Comparison of ENCODE assay signal across 19 mouse cellular contexts in the genomic region with DNA sequence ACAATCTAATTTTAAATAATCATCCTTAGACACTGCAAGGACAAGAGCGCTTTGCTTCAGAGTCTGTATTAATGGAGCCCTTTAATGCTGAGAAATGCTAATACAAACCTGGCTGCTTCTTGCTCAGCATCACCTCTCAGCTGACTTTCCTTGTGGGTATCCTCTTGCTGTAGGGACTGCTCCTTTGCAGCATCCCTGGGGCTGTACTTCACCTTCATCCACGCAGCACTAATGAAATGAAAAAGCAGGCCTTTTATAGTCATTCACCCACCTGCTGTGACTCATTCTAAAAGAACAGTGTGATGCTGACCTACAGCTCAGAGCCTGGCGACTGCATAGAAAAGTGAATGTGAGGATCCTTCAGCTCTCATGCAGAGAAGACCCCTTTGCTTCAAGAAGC. TPM values are rescaled to one million over a fixed set of nuclear protein-coding genes. Genes with fewer than 3 reads are reported as not detected.
DNase-seq lines count a peak whose midpoint lies in the region; ATAC-seq and TF ChIP-seq lines count a peak whose summit lies in the region.
"Had no signal": no experiment of that assay in that cellular context is flagged by ENCODE, and none has a peak within 500 bp of the region (broad histone marks: within the 10 kb centered on the region; RNA-seq: fewer than 3 reads in every experiment).

No protein-coding gene starts in this region.

- no peaks in the 10 kb centered on the region for H3K9me3 ChIP-seq in neural tube, embryonic 11.5 days (ENCODE audit: control insufficient read depth, low read length)
- no peaks in the 10 kb centered on the region for H3K9me3 ChIP-seq in forebrain, embryonic 14.5 days (replicated peaks; ENCODE audit: control insufficient read depth, low read length)
- H3K9me3 ChIP-seq in liver, embryonic 11.5 days (ENCODE audit: control insufficient read depth, low read length), result no peaks in the 10 kb centered on the region
- H3K9me3 ChIP-seq in stomach, postnatal 0 days (ENCODE audit: control insufficient read depth, low read length), result no peaks in the 10 kb centered on the region
- H3K9me3 ChIP-seq: embryonic facial prominence, embryonic 12.5 days; G1E had no signal

- peak; percentile 27; the same call in 1 of the 2 replicates for ATAC-seq in frontal cortex, adult (ENCODE audit: low TSS enrichment)
- no peak for ATAC-seq in neural tube, embryonic 11.5 days (ENCODE audit: insufficient read depth, low FRiP score, low TSS enrichment)
- ATAC-seq in forebrain, embryonic 14.5 days, result 0 out of 2 replicates have a peak, but pooled peaks have one; percentile 18
- no peak for ATAC-seq in liver, embryonic 11.5 days (replicated peaks; ENCODE audit: low FRiP score)
- no peak for ATAC-seq in stomach, postnatal 0 days (ENCODE audit: low FRiP score, low TSS enrichment)
- ATAC-seq: intestine, postnatal 0 days had no signal

- no peaks in the 10 kb centered on the region for H3K4me1 ChIP-seq in neural tube, embryonic 11.5 days (ENCODE audit: control insufficient read depth, insufficient read depth, low read length)
- H3K4me1 ChIP-seq in forebrain, embryonic 14.5 days (ENCODE audit: control insufficient read depth, insufficient read depth, low read length), result no peaks in the 10 kb centered on the region
- no peaks in the 10 kb centered on the region for H3K4me1 ChIP-seq in liver, embryonic 11.5 days (replicated peaks; ENCODE audit: control insufficient read depth, insufficient read depth, low read length)
- H3K4me1 ChIP-seq in stomach, postnatal 0 days (replicated peaks; ENCODE audit: control insufficient read depth, insufficient read depth), result no peaks in the 10 kb centered on the region
- H3K4me1 ChIP-seq: embryonic facial prominence, embryonic 12.5 days had no signal

- peaks cover 7% of the 10 kb centered on the region for H3K36me3 ChIP-seq in neural tube, embryonic 11.5 days (ENCODE audit: control insufficient read depth, insufficient read depth, low read length)
- peaks cover 68% of the 10 kb centered on the region for H3K36me3 ChIP-seq in forebrain, embryonic 14.5 days (ENCODE audit: control insufficient read depth, insufficient read depth, low read length)
- peaks cover 18% of the 10 kb centered on the region for H3K36me3 ChIP-seq in liver, embryonic 11.5 days (ENCODE audit: control insufficient read depth, insufficient read depth, low read length)
- peaks cover 17% of the 10 kb centered on the region for H3K36me3 ChIP-seq in stomach, postnatal 0 days (ENCODE audit: control insufficient read depth, insufficient read depth, low read length)

- DNase-seq in frontal cortex, postnatal 14 days (ENCODE audit: low spot score in 2 of 2), result no peak
- peak; percentile 32 for DNase-seq in neural tube, embryonic 11.5 days (ENCODE audit: low spot score)
- DNase-seq in neural tube, embryonic 10.5 days (ENCODE audit: extremely low spot score, low spot score), result no peak
- peak; percentile 61 for DNase-seq in forebrain, embryonic 14.5 days (ENCODE audit: low spot score)
- no peak for DNase-seq in liver, embryonic 11.5 days (ENCODE audit: low spot score)
- DNase-seq in left cerebral cortex, postnatal 4 days, result no peak
- DNase-seq in stomach, postnatal 0 days (ENCODE audit: low spot score), result no peak
- DNase-seq: adrenal gland, postnatal 25 days; cerebellum, postnatal 14 days; gastrocnemius, postnatal 10 days; kidney, postnatal 14 days; lung, embryonic 14.5 days; thymus, postnatal 4 days had no signal

- no peak overlapping the region for H3K4me3 ChIP-seq in neural tube, embryonic 11.5 days (ENCODE audit: low read depth, low read length)
- H3K4me3 ChIP-seq in forebrain, embryonic 14.5 days (ENCODE audit: low read depth, low read length), result no peak overlapping the region
- H3K4me3 ChIP-seq in liver, embryonic 11.5 days (ENCODE audit: low read depth, low read length), result no peak overlapping the region
- no peak overlapping the region for H3K4me3 ChIP-seq in stomach, postnatal 0 days (ENCODE audit: low read depth, low read length)
- H3K4me3 ChIP-seq: embryonic facial prominence, embryonic 12.5 days had no signal

- intact Hi-C loops in left cerebral cortex, postnatal 4 days (cut with DNase I), result no loop called here

- H3K27me3 ChIP-seq in neural tube, embryonic 11.5 days (ENCODE audit: control insufficient read depth, insufficient read depth, low read length), result no peaks in the 10 kb centered on the region
- H3K27me3 ChIP-seq in forebrain, embryonic 14.5 days (replicated peaks; ENCODE audit: control insufficient read depth, insufficient read depth, low read length), result no peaks in the 10 kb centered on the region
- H3K27me3 ChIP-seq in liver, embryonic 11.5 days (replicated peaks; ENCODE audit: control insufficient read depth, insufficient read depth, low read length), result no peaks in the 10 kb centered on the region
- H3K27me3 ChIP-seq in stomach, postnatal 0 days (ENCODE audit: control insufficient read depth, insufficient read depth, low read length), result no peaks in the 10 kb centered on the region
- H3K27me3 ChIP-seq: embryonic facial prominence, embryonic 12.5 days had no signal

- TF ChIP-seq CTCF in stomach, postnatal 0 days (IDR thresholded peaks at IDR 0.05; ENCODE audit: low read depth), result no peak

- no peak overlapping the region for H3K27ac ChIP-seq in neural tube, embryonic 11.5 days (ENCODE audit: low read depth, low read length)
- H3K27ac ChIP-seq in forebrain, embryonic 14.5 days (ENCODE audit: low read depth, low read length), result no peak overlapping the region
- H3K27ac ChIP-seq in liver, embryonic 11.5 days (ENCODE audit: low read depth, low read length), result no peak overlapping the region
- H3K27ac ChIP-seq in stomach, postnatal 0 days (replicated peaks), result no peak overlapping the region
- H3K27ac ChIP-seq: embryonic facial prominence, embryonic 12.5 days; macrophage had no signal

- 32% methylated on average over 3 of the region's 3 CpGs for WGBS in neural tube, embryonic 11.5 days
- whole genome bisulfite sequencing in forebrain, embryonic 14.5 days, result 13% methylated on average over 3 of the region's 3 CpGs
- 80% methylated on average over 3 of the region's 3 CpGs for WGBS in liver, embryonic 11.5 days
- WGBS in stomach, postnatal 0 days, result 77% methylated on average over 3 of the region's 3 CpGs

- no peak overlapping the region for H3K9ac ChIP-seq in neural tube, embryonic 11.5 days (ENCODE audit: low read length)
- no peak overlapping the region for H3K9ac ChIP-seq in forebrain, embryonic 14.5 days (ENCODE audit: low read length)
- no peak overlapping the region for H3K9ac ChIP-seq in liver, embryonic 11.5 days (ENCODE audit: low read depth, low read length)
- H3K9ac ChIP-seq in stomach, postnatal 0 days (ENCODE audit: low read length), result no peak overlapping the region
- H3K9ac ChIP-seq: embryonic facial prominence, embryonic 12.5 days; lung, embryonic 14.5 days had no signal

- no peak for TF ChIP-seq EP300 in stomach, postnatal 0 days (optimal IDR thresholded peaks at IDR 0.05)

- no peak overlapping the region for H3K4me2 ChIP-seq in neural tube, embryonic 11.5 days (ENCODE audit: low read depth)
- H3K4me2 ChIP-seq in forebrain, embryonic 14.5 days (ENCODE audit: low read length), result no peak overlapping the region
- H3K4me2 ChIP-seq in liver, embryonic 11.5 days, result no peak overlapping the region
- no peak overlapping the region for H3K4me2 ChIP-seq in stomach, postnatal 0 days (replicated peaks; ENCODE audit: low read depth)
- H3K4me2 ChIP-seq: embryonic facial prominence, embryonic 12.5 days; heart, embryonic 11.5 days; lung, embryonic 14.5 days had no signal

RNA-seq across cellular contexts. Expression of a gene that starts 30.1 kb away (rescaled TPM):
- polyA plus RNA-seq in neural tube, embryonic 11.5 days (2014; fragmentation: Nextera tagmentation; extraction: Ambion mirVana), result 0.11 and 0.16 TPM in 2 replicates
- 0.07 and 0.15 TPM in 2 replicates for polyA plus RNA-seq in forebrain, embryonic 14.5 days (2014; fragmentation: Nextera tagmentation; extraction: Ambion mirVana)
- not detected in 2 replicates for polyA plus RNA-seq in liver, embryonic 11.5 days (2014; fragmentation: Nextera tagmentation; extraction: Ambion mirVana)
- total RNA-seq in left cerebral cortex, postnatal 4 days (2021), result 10 to 100 TPM; 11.8 to 12.6 TPM
- polyA plus RNA-seq in stomach, postnatal 0 days (2015; fragmentation: Nextera tagmentation; extraction: Ambion mirVana), result 0.06 and 0.10 TPM in 2 replicates
- polyA plus RNA-seq: heart, embryonic 11.5 days; intestine, postnatal 0 days; lung, embryonic 14.5 days had no signal

RNA-seq across cellular contexts. Expression of a gene that starts 30.7 kb away (rescaled TPM):
- 14.5 and 15.6 TPM in 2 replicates for polyA plus RNA-seq in neural tube, embryonic 11.5 days (2014; fragmentation: Nextera tagmentation; extraction: Ambion mirVana)
- polyA plus RNA-seq in forebrain, embryonic 14.5 days (2014; fragmentation: Nextera tagmentation; extraction: Ambion mirVana), result 12.8 and 19.9 TPM in 2 replicates
- 6.9 and 8.6 TPM in 2 replicates for polyA plus RNA-seq in liver, embryonic 11.5 days (2014; fragmentation: Nextera tagmentation; extraction: Ambion mirVana)
- total RNA-seq in left cerebral cortex, postnatal 4 days (2021), result 10 to 100 TPM; 36.3 to 37.6 TPM
- 4.8 and 7.2 TPM in 2 replicates for polyA plus RNA-seq in stomach, postnatal 0 days (2015; fragmentation: Nextera tagmentation; extraction: Ambion mirVana)

RNA-seq across cellular contexts. Expression of a gene that starts 30.8 kb away (rescaled TPM):
- polyA plus RNA-seq in neural tube, embryonic 11.5 days (2014; fragmentation: Nextera tagmentation; extraction: Ambion mirVana), result 163 and 169 TPM in 2 replicates
- 118 and 131 TPM in 2 replicates for polyA plus RNA-seq in forebrain, embryonic 14.5 days (2014; fragmentation: Nextera tagmentation; extraction: Ambion mirVana)
- 144 and 153 TPM in 2 replicates for polyA plus RNA-seq in liver, embryonic 11.5 days (2014; fragmentation: Nextera tagmentation; extraction: Ambion mirVana)
- total RNA-seq in left cerebral cortex, postnatal 4 days (2021), result 10 to 100 TPM; 54.9 to 61.7 TPM
- polyA plus RNA-seq in stomach, postnatal 0 days (2015; fragmentation: Nextera tagmentation; extraction: Ambion mirVana), result 271 TPM in 2 replicates

RNA-seq across cellular contexts. Expression of a gene that starts 38.8 kb away (rescaled TPM):
- 50.3 and 51.0 TPM in 2 replicates for polyA plus RNA-seq in neural tube, embryonic 11.5 days (2014; fragmentation: Nextera tagmentation; extraction: Ambion mirVana)
- polyA plus RNA-seq in forebrain, embryonic 14.5 days (2014; fragmentation: Nextera tagmentation; extraction: Ambion mirVana), result 64.7 and 69.6 TPM in 2 replicates
- 27.5 and 29.8 TPM in 2 replicates for polyA plus RNA-seq in liver, embryonic 11.5 days (2014; fragmentation: Nextera tagmentation; extraction: Ambion mirVana)
- 10 to 100 TPM; 13.8 to 14.6 TPM for total RNA-seq in left cerebral cortex, postnatal 4 days (2021)
- 25.8 and 28.1 TPM in 2 replicates for polyA plus RNA-seq in stomach, postnatal 0 days (2015; fragmentation: Nextera tagmentation; extraction: Ambion mirVana)

RNA-seq across cellular contexts. Expression of a gene that starts 41.0 kb away (rescaled TPM):
- 0.23 and 0.31 TPM in 2 replicates for polyA plus RNA-seq in neural tube, embryonic 11.5 days (2014; fragmentation: Nextera tagmentation; extraction: Ambion mirVana)
- 0.94 and 1.4 TPM in 2 replicates for polyA plus RNA-seq in forebrain, embryonic 14.5 days (2014; fragmentation: Nextera tagmentation; extraction: Ambion mirVana)
- 0.08 and 0.31 TPM in 2 replicates for polyA plus RNA-seq in liver, embryonic 11.5 days (2014; fragmentation: Nextera tagmentation; extraction: Ambion mirVana)
- total RNA-seq in left cerebral cortex, postnatal 4 days (2021), result 10 to 100 TPM; 20.9 to 25.5 TPM
- polyA plus RNA-seq in stomach, postnatal 0 days (2015; fragmentation: Nextera tagmentation; extraction: Ambion mirVana), result 1.2 and 1.3 TPM in 2 replicates
- polyA plus RNA-seq: macrophage had no signal

Comparison
In these comparisons a context has a peak if more than half of its experiments do, and no peak if none do; other contexts are left out.
1. DNase-seq: peak in neural tube, embryonic 11.5 days (single experiment) and forebrain, embryonic 14.5 days (single experiment); none in frontal cortex, postnatal 14 days (0 of 2), neural tube, embryonic 10.5 days (single experiment), liver, embryonic 11.5 days (single experiment), left cerebral cortex, postnatal 4 days (single experiment) and stomach, postnatal 0 days (single experiment).
2. ATAC-seq: peak in frontal cortex, adult (single experiment) and forebrain, embryonic 14.5 days (single experiment); none in neural tube, embryonic 11.5 days (single experiment), liver, embryonic 11.5 days (single experiment) and stomach, postnatal 0 days (single experiment).